Mouse (Mus musculus): ENCODE data around the gene Zc4h2.
A peak's percentile ranks its signal among the peaks of the same experiment; 100 is the strongest.

Zc4h2 gene

GRCm38 (mm10) chrX:95657804-95658599, at the start of gene Zc4h2:
Zc4h2 (minus strand) TSS chrX:95658509.
- peak; percentile 83 for DNase-seq (ENCODE audit: low read depth)

- DNase-seq (ENCODE audit: low read depth) = peak; percentile 48
Measured at GRCm38 (mm10) chrX:95687119-95687518, 28.8 kb upstream of the Zc4h2 start.

DNA sequence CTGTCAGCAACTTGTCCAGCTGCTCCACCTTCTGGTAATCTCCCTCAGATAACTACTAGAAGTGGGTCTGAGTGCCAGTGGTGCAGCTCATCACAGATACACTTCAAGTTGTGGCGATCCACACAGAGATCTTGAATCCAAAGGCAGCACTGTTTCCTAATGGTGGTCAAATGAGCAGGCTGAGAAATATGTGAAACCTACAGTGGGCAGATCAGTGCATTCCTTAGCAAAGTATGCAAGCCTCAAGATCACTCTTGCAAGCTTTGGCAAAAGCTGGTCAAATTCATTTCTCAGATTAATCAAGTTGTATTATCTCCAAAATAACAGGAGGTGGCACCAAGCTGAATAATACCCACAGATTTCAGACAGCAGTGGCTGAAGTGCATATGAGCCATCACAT, 23.9 kb upstream of the Zc4h2 start:
- DNase-seq (ENCODE audit: low read depth) = peak; percentile 1

DNA sequence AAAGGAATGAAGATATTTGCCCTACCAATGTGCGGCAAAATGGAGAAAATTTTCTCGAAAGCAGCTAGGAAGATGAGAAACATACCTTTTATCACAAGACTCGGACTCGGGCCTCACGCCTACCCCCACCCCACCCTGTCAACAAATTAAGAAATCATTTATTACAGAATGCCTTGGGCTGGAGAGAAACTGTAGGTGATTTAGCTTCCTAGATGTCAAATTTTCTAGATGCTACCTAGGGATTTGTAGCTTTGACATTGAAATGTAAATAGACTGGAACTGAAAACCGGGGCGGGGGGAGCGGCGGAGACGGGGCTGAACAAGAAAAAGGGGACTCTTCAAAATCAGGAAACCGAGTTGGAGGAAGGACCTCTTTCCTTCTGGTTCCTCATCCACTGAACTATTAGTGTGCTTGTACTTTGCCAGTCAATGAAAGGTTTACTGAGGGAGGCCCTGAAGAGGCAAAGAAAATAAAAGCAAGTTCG, 333 bp upstream of the Zc4h2 start:
- peak; percentile 3 for DNase-seq (ENCODE audit: low read depth)

- DNase-seq (ENCODE audit: low read depth) = no peak
Measured at GRCm38 (mm10) chrX:95600609-95601008, 57.7 kb downstream of the Zc4h2 start.
